Mouse (Mus musculus): Measurements from ENCODE around the gene Syt1.

- no peak for TF ChIP-seq CTCF (IDR thresholded peaks at IDR 0.05; ENCODE audit: control insufficient read depth, insufficient read depth, insufficient replicate concordance, low read depth, low read length)
- TF ChIP-seq POLR2A (IDR thresholded peaks at IDR 0.05; ENCODE audit: control insufficient read depth, low read depth, low read length), result no peak
Observed at GRCm38 (mm10) chr10:108532283-108532682, 478.5 kb downstream of the Syt1 start.

Measured in testis, adult 2 months (tissue).